Mouse (Mus musculus) urinary bladder, postnatal 14 days (tissue): ENCODE results near the gene Col2a1.
A peak's percentile ranks its signal among the peaks of the same experiment; 100 is the strongest.

Experiments used
- DNase-seq: peaks from one replicate; pipeline ENCODE4 v3.0.0; 2021; ENCODE audit warnings: low spot score

Col2a1 gene

GRCm38 (mm10) chr15:98002991-98003821 is 1.3 kb downstream of the Col2a1 start:
- peak; percentile 30 for DNase-seq

DNA sequence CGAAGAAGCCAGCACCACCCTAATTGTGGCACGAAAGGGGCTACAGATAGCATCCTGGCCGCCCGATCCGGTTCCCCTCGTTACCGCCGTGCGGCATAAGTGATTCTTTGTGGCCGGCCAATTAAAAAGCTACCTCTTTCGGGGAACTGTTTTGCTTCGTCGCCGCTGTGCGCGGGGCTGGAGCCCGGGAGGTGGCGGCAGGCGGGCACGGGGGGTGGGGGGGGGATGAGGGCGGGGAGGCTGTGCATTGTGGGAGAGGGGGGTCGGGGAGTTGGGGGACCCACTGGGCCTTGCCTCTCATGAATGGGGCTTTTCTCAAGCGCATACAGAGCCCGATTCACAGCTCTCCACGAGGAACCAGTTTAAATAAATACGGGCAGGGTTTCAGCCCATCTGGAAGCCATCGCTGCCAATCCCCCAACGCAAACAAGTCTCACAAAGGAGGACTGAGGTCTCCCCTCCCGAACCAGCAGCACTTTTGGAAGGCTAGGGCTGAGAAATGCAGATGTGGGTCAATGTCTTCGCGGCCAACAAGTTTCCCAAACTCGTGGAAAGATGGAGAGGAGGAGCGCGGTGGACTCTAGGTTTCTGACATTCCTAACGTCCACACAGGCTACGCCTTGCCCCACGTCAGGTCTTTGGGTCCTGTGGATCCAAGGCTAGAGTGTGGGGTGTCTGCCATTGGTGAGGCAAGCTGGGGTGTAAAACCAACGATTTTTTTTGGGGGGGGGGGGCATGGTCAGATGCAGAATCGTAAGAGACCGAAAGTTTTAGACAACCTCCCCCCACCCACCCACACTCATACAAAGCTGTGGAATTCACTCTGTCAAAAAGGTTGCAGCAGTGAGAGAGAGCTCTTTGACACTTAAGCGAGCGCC is 2.1 kb downstream of the Col2a1 start:
- DNase-seq, result no peak

DNA sequence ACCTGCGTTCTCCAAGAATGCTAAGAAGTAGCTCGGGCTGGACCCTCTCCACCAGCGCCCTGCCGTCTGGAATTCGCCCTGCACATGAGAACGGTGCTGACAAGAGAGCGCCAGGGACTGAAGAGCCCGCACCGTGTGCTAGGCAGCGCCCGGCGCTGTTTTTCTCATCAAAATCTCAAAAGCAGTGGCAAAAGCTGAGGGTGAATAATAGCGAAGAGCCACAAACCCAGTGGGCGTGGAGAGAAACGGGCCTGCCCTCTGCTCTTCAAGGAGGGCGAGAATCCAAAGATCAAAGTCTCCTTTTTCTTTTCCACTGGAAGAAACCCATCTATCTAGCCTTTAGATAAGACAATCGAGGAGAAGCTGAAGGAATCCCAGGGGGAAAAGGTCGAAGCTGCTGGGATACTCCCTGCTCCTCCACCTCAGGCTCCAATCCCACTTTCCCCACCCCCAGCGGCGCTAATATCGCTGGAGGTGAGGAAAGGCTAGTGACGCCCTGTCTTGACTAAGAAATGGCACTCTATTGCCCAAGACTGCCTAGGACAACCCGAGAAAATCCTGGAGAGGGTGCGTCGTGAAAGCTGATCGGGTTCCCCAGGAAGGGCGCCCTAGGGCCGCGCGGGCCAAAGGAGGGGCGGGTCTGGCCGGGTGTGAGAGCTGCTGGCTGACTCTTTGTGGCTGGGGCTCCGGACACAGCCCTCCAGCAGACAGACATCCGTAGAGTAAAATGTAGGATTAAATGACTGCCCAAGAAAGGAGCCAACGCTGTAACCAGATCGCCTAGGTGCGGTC is 3.0 kb downstream of the Col2a1 start:
- DNase-seq, result no peak

GRCm38 (mm10) chr15:97999991-98000390 is 4.5 kb downstream of the Col2a1 start:
- no peak for DNase-seq

DNA sequence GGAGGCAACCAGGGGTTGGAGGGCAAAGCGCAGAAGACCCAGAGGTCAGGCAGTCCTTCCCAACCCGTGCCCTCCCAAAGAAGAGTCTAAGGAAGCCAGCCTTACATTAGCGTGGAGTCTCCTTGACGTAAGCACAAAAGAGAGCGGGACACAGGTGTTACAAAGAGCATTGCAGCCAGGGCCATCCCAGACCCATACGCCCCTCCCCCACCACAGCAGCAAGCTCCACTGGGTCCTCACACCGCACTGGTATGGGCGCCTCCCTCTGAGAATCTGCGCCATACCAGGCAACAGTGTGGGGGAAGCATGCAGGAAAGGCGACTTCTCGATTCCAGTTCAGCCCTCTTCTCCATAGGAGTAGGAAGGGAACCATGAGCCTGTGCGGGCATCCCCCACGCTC is 4.9 kb downstream of the Col2a1 start:
- no peak for DNase-seq

DNA sequence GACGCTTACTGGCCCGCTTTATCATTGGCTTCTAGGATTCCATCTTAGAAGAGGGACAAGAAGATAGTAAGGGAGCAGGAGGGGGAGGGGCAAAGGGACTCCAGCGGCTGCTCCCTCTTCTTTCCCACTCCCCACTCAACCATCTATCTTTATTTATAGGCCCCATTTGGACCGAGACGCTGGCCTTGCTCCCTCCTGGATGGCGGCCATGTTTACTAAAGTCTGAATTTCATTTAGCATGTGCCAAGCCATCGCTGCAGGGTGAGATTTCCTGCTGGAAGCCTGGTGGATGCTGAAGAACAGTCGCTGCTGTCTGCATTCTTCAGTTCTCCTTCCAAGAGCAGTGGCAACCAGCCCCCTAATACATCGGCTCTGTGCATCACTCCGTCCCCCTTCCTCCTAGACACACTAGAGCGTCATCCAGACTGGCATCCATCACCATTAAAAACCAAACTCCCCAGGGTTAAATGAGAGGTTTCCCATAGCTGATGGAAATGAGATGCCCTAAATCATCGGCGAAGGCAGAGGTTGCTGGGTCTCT is 7.7 kb downstream of the Col2a1 start:
- DNase-seq, result no peak

DNA sequence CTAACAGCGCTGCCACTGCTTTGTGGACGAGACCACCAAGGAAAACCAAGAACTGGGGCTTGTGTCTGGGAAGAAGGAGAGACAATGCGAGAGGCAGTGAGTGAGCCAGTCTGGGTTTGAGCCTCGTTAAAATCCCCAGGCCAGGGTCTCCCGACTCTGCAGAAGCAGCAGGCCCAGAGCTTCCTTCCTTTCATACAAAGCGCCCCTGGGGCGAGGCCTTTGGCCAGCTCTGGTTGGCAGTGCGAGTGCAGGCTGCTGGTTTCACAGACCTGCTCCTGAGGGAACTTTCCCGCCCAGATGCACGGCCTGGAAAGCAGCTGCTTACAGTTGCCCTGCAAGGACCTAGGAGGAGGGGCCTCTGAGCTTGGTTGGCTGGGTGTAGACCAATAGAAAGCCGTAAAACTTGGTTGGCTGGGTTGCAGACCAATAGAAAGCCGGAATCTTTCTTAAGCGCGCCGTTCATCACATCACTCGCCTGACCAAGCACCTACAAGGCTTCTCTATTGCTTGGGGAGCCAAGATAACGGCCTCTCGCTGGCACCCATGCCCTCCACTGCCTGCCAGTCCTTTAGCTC is 11.7 kb downstream of the Col2a1 start:
- DNase-seq, result peak; percentile 78

DNA sequence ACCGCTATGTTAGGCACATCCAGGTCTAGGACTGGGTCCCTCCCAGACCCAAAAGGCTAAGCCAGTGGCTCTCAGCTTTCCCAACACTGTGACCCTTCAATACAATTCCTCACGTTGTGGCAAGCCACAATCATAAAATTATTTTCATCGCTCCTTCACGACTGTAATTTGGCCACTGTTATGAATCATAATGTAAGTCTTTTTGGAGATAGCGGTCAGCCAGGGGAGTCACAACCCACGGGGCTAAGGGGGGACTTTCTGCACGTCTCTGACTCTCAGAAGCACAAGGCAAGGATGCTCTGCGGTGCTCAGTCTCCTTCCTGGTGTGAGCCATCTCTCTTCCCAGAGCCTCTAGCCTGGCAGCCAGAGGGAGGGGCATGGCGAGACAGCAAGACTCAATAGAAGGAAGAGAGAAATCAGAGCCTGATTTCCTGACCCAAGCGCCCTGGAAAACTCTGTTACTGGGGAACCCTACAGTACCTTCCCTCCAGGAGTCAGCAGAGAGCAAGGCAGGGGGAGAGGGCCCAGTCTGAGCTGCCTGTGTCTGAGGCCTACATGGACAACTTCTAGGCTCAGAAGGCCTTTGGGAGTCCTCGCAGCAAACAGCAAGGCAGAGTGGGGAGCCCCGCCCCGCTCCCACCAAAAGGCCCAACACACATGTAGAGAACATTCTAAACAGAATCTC is 12.3 kb downstream of the Col2a1 start:
- no peak for DNase-seq

- DNase-seq, result no peak
Observed at GRCm38 (mm10) chr15:97991285-97991895, 13.1 kb downstream of the Col2a1 start.

DNA sequence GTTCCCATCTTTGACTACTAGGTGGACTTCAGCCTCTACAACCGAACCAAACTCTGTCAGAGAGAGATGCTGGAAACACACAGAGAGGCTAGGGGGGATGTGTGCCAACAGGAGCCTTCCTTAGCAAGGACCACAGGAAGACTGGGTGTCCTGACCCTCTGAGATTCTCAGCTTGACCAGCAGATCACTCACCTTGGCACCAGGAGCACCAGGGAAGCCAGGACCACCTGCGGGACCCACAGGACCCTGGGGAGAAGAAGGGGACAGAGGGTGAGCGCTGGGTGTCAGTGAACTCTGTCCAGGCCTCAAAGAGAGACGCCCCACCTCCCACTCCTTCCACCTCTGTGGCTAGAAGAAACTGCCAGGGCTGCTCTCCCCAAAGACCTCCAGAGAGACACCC is 13.8 kb downstream of the Col2a1 start:
- no peak for DNase-seq

GRCm38 (mm10) chr15:97990124-97990523 is 14.4 kb downstream of the Col2a1 start:
- no peak for DNase-seq

- no peak for DNase-seq
Observed at GRCm38 (mm10) chr15:97989544-97989943, 15.0 kb downstream of the Col2a1 start.

DNA sequence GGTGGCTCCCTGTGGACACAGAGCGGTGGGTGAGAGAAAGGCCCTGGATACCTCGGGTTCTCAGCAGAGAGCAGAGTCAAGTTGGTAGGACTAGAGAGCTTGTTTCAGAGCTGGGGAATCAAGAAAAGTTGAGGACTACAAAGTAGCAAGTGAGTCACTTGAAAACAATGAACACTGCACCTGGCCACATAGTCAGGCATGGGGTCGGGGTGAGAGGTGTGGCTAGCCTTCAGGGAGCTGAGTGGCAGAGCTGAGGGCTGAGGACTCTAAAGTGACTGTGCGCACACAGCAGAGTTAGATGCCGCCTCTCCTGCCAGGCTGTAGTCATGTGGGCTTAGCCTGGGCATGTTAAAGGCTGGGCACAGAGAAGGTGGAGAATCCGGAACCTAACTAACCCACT is 22.9 kb downstream of the Col2a1 start:
- DNase-seq, result no peak

- no peak for DNase-seq
Observed at GRCm38 (mm10) chr15:97973248-97974005, 31.1 kb downstream of the Col2a1 start.

- DNase-seq, result no peak
Observed at GRCm38 (mm10) chr15:97972580-97972979, 31.9 kb downstream of the Col2a1 start.

DNA sequence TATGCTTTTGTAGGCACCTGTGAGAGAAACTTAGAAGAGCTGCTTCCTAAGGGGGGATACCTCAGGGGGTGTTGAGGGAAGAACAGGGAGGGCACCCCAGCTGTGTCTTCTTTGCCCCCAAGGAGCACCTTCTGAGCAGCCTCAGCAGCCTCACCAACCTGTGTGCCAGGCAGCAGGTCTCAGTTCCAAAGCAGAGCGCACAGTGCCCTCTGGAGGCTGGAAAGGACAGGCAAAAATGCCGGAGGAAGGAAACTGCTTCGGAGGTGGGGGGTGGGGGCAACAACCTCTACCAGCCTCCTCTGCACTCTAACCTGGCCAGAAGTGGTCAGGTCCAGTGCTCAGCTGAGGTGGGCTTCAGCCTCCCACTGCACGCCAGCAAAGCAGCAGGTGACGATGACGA is 34.2 kb downstream of the Col2a1 start:
- no peak for DNase-seq

DNA sequence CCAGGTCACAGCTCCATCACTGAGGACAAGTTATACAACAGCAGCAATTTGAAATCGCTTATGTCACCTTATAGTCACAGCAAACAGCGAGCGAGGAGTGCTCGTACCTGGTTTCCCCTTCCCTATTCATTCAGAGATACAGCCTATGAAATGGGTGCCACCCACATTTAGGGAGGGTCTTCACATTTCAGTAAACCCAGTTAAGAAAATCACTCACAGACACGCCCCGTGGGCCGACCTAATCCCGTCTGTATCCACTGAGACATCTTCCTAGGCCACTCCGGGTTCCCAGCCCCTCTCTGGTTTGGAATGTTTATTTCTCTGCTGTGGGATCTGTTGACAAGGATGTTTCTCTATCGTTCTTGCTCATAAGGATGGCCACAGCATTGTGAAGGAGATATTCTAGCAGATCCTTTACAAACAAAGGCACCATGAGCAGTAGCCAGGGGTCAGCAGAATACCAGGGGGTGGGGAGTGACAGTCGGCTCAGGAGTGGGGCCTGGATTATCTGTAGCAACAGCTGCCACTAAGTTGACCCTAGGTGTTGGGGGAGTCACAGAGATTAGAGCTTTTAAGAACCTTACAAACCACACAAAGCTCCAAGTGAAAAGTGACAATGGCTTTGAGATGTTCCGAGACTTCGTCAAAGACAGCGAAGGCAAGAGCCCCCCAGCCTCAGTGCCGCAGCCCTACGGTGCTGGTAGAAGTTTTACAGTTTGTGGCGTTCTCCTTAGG is 39.0 kb downstream of the Col2a1 start:
- DNase-seq, result no peak

- no peak for DNase-seq
Observed at GRCm38 (mm10) chr15:97964836-97965187, 39.7 kb downstream of the Col2a1 start.
